Mouse (Mus musculus): ENCODE data around the gene Ccdc62. TPM values are rescaled to one million over a fixed set of nuclear protein-coding genes. Genes with fewer than 3 reads are reported as not detected.

Ccdc62 gene
- polyA plus RNA-seq, 1 experiment, result 5.4 TPM

DNA sequence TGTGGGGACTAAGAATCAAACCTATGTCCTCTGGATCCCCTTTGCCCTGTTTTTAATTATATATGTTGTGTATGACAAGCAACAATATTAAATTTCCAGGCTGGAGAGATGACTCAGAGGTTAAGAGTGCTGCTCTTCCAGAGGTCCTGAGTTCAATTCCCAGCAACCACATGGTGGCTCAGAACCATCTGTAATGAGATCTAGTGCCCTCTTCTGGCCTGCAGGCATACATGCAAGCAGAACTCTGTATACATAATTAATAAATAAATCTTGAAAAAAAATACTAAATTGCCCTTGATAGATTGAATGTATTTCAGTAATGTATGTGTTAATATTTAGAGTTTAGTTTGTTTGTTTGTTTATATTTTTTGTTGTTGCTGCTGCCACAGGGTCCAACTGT, 2.4 kb downstream of the Ccdc62 start:
- Histone ChIP-seq H3K27ac (ENCODE audit: insufficient read depth, low read length) (no peak overlapping the region), H3K4me1 (ENCODE audit: control insufficient read depth, insufficient read depth, low read length) (peaks cover 2% of the 10 kb centered on the region; the same call in 1 of the 2 replicates), H3K4me3 (ENCODE audit: insufficient read depth, low read length) (no peak overlapping the region)
- no peak for TF ChIP-seq CTCF (IDR thresholded peaks at IDR 0.05; ENCODE audit: extremely low read depth, insufficient read depth, low read length)
- no peak for TF ChIP-seq POLR2A (IDR thresholded peaks at IDR 0.05; ENCODE audit: extremely low read depth, insufficient read depth, low read length)

DNA sequence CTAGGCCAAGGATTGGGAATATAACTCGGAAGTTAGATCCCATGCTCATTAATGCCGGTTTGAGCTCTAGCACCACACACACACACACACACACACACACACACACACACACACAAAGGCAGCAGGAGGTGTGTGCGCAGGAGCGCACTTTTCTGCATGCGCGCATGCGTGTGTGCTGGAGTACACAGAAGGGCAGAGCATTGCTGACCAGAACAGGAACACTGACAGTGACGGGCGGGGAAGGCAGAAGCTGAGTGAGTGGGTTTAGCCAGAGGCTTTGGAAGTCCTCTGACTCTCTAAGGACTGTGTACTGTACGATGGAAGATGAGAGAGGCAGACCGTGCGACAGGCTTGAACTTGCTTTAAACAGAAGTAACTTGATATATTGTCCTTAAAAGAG, 3.1 kb downstream of the Ccdc62 start:
- H3K4me3 ChIP-seq (ENCODE audit: insufficient read depth, low read length), result no peak overlapping the region
- H3K27ac ChIP-seq (ENCODE audit: insufficient read depth, low read length), result no peak overlapping the region
- H3K4me1 ChIP-seq (ENCODE audit: control insufficient read depth, insufficient read depth, low read length), result peaks cover 2% of the 10 kb centered on the region; the same call in 1 of the 2 replicates
- TF ChIP-seq CTCF (IDR thresholded peaks at IDR 0.05; ENCODE audit: extremely low read depth, insufficient read depth, low read length), result no peak

DNA sequence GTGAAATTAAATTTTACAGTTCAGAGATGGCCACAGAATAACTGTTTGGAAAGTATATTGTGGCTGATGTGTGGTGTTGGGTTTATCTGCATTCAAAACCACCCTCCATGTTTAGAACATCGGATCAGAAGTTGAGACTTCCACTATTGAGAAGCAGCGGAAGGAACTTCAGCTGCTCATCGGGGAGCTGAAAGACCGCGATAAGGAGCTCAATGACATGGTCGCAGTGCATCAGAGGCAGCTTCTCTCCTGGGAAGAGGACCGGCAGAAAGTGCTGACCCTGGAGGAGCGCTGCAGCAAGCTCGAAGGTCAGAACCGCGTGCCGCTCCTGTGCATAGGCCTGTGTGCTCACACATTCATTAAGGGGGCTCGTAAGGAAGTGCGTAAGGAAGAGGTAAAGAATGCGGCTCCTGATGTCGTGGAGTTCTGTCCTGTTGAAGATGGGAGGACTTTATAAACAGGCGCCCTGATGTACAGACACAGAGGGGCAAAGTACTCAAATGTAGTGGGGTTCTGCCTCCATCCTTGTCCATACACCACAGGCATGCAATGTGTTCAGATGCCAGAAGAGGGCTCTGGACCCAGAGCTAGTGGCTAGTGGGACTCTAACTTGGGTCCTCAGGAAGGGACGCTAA, 3.6 kb downstream of the Ccdc62 start:
- peak; percentile 48 for TF ChIP-seq CTCF (IDR thresholded peaks at IDR 0.05; ENCODE audit: extremely low read depth, insufficient read depth, low read length)
- no peak for TF ChIP-seq POLR2A (IDR thresholded peaks at IDR 0.05; ENCODE audit: extremely low read depth, insufficient read depth, low read length)
- Histone ChIP-seq H3K4me3 (ENCODE audit: insufficient read depth, low read length) (no peak overlapping the region), H3K27ac (ENCODE audit: insufficient read depth, low read length) (no peak overlapping the region), H3K4me1 (ENCODE audit: control insufficient read depth, insufficient read depth, low read length) (peaks cover 2% of the 10 kb centered on the region; the same call in 1 of the 2 replicates)

DNA sequence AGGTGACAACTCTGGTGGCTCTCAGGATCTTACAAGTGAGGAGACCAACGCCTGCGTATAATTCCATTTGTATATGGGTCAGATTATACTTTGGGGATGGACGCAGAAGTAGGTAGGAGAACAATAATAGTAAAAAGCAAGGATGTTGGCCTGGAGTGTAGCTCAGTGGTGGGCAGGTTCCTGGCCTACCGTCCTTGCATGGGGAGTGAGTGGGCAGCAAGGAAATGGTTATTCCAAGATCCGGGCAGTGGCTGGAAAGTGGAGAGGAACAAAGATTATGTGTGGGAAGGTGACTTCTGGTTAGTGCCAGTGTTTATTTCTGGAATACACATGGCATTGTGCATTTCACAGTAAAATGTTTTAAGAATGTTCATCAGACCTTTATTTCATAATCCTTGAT, 5.5 kb downstream of the Ccdc62 start:
- H3K4me1 ChIP-seq (ENCODE audit: control insufficient read depth, insufficient read depth, low read length), result peaks cover 2% of the 10 kb centered on the region; the same call in 1 of the 2 replicates
- TF ChIP-seq POLR2A (IDR thresholded peaks at IDR 0.05; ENCODE audit: extremely low read depth, insufficient read depth, low read length) (no peak), CTCF (IDR thresholded peaks at IDR 0.05; ENCODE audit: extremely low read depth, insufficient read depth, low read length) (no peak)
- no peak overlapping the region for H3K4me3 ChIP-seq (ENCODE audit: insufficient read depth, low read length)
- no peak overlapping the region for H3K27ac ChIP-seq (ENCODE audit: insufficient read depth, low read length)

DNA sequence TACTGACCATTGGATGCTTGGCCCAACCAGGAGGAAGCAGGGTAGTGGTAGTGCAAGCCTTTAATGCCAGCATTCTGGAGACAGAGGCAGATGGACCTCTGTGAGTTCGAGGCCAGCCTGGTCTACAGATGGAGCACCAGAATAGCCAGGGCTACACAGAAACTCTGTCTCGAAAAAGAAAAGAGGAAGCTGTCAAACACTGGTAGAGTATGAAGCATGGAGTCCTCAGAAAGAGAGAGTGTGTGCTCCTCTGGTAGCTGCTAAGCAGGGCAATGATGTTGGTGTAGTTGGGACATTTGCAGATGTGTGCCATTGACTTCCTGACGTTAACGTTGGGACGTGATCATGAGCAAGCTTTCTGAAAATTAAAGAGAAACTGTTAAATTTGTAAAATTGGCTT, 8.0 kb downstream of the Ccdc62 start:
- Histone ChIP-seq H3K27ac (ENCODE audit: insufficient read depth, low read length) (no peak overlapping the region), H3K4me1 (ENCODE audit: control insufficient read depth, insufficient read depth, low read length) (no peaks in the 10 kb centered on the region; the same call in 1 of the 2 replicates), H3K4me3 (ENCODE audit: insufficient read depth, low read length) (no peak overlapping the region)
- no peak for TF ChIP-seq CTCF (IDR thresholded peaks at IDR 0.05; ENCODE audit: extremely low read depth, insufficient read depth, low read length)
- no peak for TF ChIP-seq POLR2A (IDR thresholded peaks at IDR 0.05; ENCODE audit: extremely low read depth, insufficient read depth, low read length)

DNA sequence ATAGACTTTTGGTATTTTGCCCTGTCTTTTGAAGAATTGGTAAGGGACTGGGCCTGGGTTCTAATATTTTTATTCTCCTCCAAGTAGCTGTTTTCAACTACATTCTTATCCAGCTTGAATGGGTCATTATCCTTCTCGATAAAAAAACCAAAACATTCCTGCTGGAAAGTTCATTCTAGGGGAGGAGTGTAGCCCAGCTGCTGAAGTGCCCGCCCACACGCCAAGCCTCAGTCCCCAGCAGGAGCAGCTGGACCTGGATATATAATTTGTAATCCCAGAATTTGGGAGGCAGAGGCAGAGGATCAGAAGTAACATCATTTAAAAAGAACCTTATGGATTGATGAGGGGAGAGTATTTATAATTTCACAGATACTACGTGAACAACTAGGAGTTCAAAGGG, 16.1 kb downstream of the Ccdc62 start:
- Histone ChIP-seq H3K4me1 (ENCODE audit: control insufficient read depth, insufficient read depth, low read length) (no peaks in the 10 kb centered on the region), H3K27ac (ENCODE audit: insufficient read depth, low read length) (no peak overlapping the region)
- TF ChIP-seq CTCF (IDR thresholded peaks at IDR 0.05; ENCODE audit: extremely low read depth, insufficient read depth, low read length) (no peak), POLR2A (IDR thresholded peaks at IDR 0.05; ENCODE audit: extremely low read depth, insufficient read depth, low read length) (no peak)

DNA sequence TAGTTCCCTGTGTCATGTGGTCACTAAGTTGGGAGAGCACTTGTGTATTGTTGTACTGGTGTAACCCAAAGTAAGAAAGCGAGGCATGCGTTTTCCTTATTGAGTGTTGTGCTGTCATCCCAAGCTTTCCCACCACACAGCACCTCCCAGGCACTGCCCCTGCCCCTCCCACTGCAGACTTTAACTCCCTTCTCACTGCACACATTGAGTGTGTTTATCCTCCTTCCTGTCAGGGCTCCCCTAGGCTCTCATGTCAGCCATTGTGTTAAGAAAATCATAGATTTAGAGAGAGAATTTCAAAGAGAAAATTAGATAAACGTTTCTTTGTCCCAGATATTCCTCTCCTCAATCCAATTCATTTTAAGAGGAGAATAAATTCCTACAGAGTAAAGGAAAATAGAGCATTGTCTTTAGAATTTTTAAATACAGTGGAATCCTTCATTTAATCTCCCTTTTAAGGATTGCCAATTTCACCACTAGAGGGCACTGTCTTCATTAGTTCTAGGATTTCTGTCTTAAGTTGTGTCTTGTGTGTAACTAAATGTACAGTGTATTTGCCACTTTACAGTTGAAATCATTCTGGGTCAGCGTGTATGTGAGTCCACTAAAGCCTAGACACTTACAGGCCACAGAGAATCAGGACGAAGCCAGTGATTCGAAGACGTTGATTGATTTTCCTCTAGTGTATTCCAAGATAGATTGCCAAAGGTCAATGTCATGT, 16.7 kb downstream of the Ccdc62 start:
- H3K4me1 ChIP-seq (ENCODE audit: control insufficient read depth, insufficient read depth, low read length), result 0 out of 2 replicates have a peak, but pooled peaks cover 2% of the 10 kb centered on the region
- no peak overlapping the region for H3K4me3 ChIP-seq (ENCODE audit: insufficient read depth, low read length)
- H3K27ac ChIP-seq (ENCODE audit: insufficient read depth, low read length), result no peak overlapping the region
- TF ChIP-seq POLR2A (IDR thresholded peaks at IDR 0.05; ENCODE audit: extremely low read depth, insufficient read depth, low read length) (no peak), CTCF (IDR thresholded peaks at IDR 0.05; ENCODE audit: extremely low read depth, insufficient read depth, low read length) (no peak; the same call in 1 of the 2 replicates)

More for the DNA sequence above, 16.1 kb downstream of the Ccdc62 start:
- no peak overlapping the region for H3K4me3 ChIP-seq (ENCODE audit: insufficient read depth, low read length)

DNA sequence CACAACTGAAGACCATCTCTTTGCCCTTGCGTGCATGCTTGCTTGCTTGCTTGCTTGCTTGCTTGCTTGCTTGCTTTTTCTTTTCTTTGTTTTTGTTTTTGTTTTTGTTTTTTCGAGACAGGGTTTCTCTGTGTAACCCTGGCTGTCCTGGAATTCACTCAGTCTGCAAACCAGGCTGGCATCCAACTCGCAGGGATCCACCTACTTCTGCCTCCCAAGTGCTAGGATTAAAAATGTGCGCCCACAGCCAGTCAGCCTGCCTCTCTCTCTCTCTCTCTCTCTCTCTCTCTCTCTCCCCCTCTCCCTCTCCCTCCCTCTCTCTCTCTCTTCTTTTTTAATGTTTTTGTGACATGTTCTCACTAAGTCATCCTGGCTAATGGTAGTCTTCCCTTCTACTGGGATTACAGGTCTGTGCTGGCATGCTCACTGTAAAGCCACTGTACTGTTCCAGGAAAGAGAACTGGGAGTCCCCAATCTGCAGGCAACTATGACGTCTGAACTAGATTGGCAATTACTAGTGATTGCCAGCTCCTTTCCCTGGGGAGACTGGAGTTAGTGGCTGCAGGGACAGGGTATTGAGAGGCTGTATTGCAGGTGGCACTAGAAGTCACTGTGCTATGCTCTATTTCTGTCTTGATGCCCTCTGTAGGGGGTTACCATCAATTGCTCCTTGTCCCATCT, 22.0 kb downstream of the Ccdc62 start:
- TF ChIP-seq CTCF (IDR thresholded peaks at IDR 0.05; ENCODE audit: extremely low read depth, insufficient read depth, low read length), result no peak
- TF ChIP-seq POLR2A (IDR thresholded peaks at IDR 0.05; ENCODE audit: extremely low read depth, insufficient read depth, low read length), result no peak
- H3K4me1 ChIP-seq (ENCODE audit: control insufficient read depth, insufficient read depth, low read length), result peaks cover 7% of the 10 kb centered on the region; the same call in 1 of the 2 replicates
- H3K27ac ChIP-seq (ENCODE audit: insufficient read depth, low read length), result peak overlapping the region; percentile 32; the same call in 1 of the 2 replicates
- no peak overlapping the region for H3K4me3 ChIP-seq (ENCODE audit: insufficient read depth, low read length)

DNA sequence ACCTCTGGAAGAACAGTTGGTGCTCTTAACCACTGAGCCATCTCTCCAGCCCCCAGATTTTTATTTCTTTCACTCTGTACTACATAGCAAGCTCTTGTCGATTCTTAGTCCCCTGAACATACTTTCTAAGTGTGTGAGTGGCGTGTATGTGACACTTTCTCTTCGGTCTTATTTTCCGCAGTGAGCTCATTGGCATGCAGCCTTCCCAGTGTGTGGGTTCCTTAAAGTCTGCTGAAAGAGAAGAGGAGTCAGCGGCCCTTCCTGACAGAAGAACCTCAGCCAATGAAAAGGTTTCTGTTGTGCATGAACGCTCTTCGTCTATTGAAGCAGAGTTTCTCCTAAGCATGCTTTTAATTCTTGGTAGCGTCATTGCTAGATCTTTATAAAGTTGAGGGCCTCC, 26.7 kb downstream of the Ccdc62 start:
- no peak for TF ChIP-seq POLR2A (IDR thresholded peaks at IDR 0.05; ENCODE audit: extremely low read depth, insufficient read depth, low read length)
- no peak for TF ChIP-seq CTCF (IDR thresholded peaks at IDR 0.05; ENCODE audit: extremely low read depth, insufficient read depth, low read length)
- Histone ChIP-seq H3K4me3 (ENCODE audit: insufficient read depth, low read length) (no peak overlapping the region), H3K27ac (ENCODE audit: insufficient read depth, low read length) (no peak overlapping the region), H3K4me1 (ENCODE audit: control insufficient read depth, insufficient read depth, low read length) (peaks cover 5% of the 10 kb centered on the region; the same call in 1 of the 2 replicates)
